Comparison of ENCODE assay signal across 8 mouse cellular contexts in the genomic region with DNA sequence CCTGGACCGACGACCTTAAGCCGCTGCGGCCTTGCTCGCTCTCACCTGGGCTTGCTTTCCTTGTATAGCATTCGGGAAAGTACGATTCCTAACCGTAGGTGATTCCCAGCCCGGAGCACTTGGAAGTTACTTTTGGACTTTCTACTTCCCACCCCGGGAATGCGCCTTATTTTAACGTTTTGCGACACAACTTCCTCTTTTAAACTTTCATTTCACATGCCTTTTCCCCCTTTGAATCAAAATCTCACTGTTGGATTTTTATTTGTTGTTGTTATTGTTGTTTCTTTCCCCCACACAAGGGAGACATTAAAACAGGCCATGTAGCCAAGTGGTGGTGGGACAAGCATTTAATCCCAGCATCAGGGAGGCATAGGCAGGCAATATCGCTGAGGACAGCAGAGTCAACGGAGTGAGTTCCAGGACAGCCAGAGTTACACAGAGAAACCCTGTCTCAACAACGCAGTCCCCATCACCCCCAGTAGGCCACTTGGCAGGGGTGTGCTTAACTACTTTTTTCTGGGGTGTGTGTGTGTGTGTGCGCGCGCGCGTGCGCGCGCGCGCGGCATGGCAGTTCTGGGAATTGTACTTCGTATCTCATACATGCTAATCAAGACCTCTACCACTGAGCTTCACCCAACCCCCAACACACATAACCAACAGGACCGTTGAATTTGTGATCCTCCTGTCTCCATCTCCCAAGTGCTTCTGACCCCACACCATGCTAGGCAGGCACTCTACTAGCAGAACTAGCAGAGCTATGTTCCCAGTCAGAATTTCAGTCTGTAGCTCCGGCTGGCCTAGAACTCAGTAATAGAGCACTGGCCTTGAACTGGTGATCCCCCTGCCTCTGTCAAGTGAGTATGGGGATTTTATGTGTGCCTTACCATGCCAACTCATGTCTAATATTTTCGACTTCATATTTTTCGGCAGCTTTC. TPM values are rescaled to one million over a fixed set of nuclear protein-coding genes. Genes with fewer than 3 reads are reported as not detected.
A peak's percentile ranks its signal among the peaks of the same experiment; 100 is the strongest.
DNase-seq lines count a peak whose midpoint lies in the region; ATAC-seq and TF ChIP-seq lines count a peak whose summit lies in the region.

No protein-coding gene starts in this region.

- no peak; the same call in 1 of the 2 replicates for TF ChIP-seq POLR2A in bone marrow, adult 2 months (IDR thresholded peaks at IDR 0.05; ENCODE audit: borderline replicate concordance, control insufficient read depth, low read depth, low read length)

- H3K9me3 ChIP-seq in kidney, embryonic 14.5 days (ENCODE audit: control insufficient read depth, low read length), result no peaks in the 10 kb centered on the region
- no peaks in the 10 kb centered on the region for H3K9me3 ChIP-seq in forebrain, embryonic 15.5 days
- no peaks in the 10 kb centered on the region for H3K9me3 ChIP-seq in intestine, embryonic 16.5 days (ENCODE audit: control insufficient read depth, low read length)

- TF ChIP-seq CTCF in bone marrow, adult 2 months (IDR thresholded peaks at IDR 0.05; ENCODE audit: control insufficient read depth, insufficient read depth, low read length), result no peak

- 0 out of 2 replicates have a peak, but pooled peaks cover 8% of the 10 kb centered on the region for H3K4me1 ChIP-seq in kidney, embryonic 14.5 days (ENCODE audit: control insufficient read depth, insufficient read depth, low read length)
- H3K4me1 ChIP-seq in bone marrow, adult 2 months (ENCODE audit: control insufficient read depth, insufficient read depth, low read length), result peaks cover 5% of the 10 kb centered on the region
- H3K4me1 ChIP-seq in forebrain, embryonic 15.5 days, result peaks cover 15% of the 10 kb centered on the region
- H3K4me1 ChIP-seq in intestine, embryonic 16.5 days (ENCODE audit: control insufficient read depth, insufficient read depth, low read length), result 0 out of 2 replicates have a peak, but pooled peaks cover 4% of the 10 kb centered on the region

- no peak for DNase-seq in kidney, postnatal 25 days
- DNase-seq in mesoderm, embryonic 11.5 days (ENCODE audit: low read depth, low spot score), result peak; percentile 28
- DNase-seq in urinary bladder, postnatal 4 days (ENCODE audit: low spot score in 2 of 2), result no peak
- no peak for DNase-seq in frontal cortex, postnatal 10 days (ENCODE audit: low spot score in 2 of 2)

- ATAC-seq in kidney, embryonic 14.5 days (ENCODE audit: low FRiP score, low TSS enrichment), result peak; percentile 41; the same call in 1 of the 2 replicates
- peak; percentile 33 for ATAC-seq in forebrain, embryonic 15.5 days (replicated peaks)
- peak; percentile 49 for ATAC-seq in intestine, embryonic 16.5 days

- H3K4me3 ChIP-seq in kidney, embryonic 14.5 days (ENCODE audit: low read length), result peak overlapping the region; percentile 79
- H3K4me3 ChIP-seq in bone marrow, adult 2 months (replicated peaks; ENCODE audit: control insufficient read depth, low read depth, low read length), result peak overlapping the region; percentile 82
- peak overlapping the region; percentile 96 for H3K4me3 ChIP-seq in forebrain, embryonic 15.5 days
- peak overlapping the region; percentile 91 for H3K4me3 ChIP-seq in intestine, embryonic 16.5 days (ENCODE audit: low read length)

- no peaks in the 10 kb centered on the region for H3K36me3 ChIP-seq in kidney, embryonic 14.5 days (ENCODE audit: control insufficient read depth, insufficient read depth, low read length)
- no peaks in the 10 kb centered on the region for H3K36me3 ChIP-seq in forebrain, embryonic 15.5 days
- H3K36me3 ChIP-seq in intestine, embryonic 16.5 days (ENCODE audit: control insufficient read depth, insufficient read depth, low read length), result no peaks in the 10 kb centered on the region

- H3K9ac ChIP-seq in kidney, embryonic 14.5 days (ENCODE audit: low read depth, low read length), result peak overlapping the region; percentile 88
- H3K9ac ChIP-seq in forebrain, embryonic 15.5 days (replicated peaks), result peak overlapping the region; percentile 95
- peak overlapping the region; percentile 86 for H3K9ac ChIP-seq in intestine, embryonic 16.5 days (ENCODE audit: low read depth, low read length)

- H3K4me2 ChIP-seq in kidney, embryonic 14.5 days (replicated peaks; ENCODE audit: low read depth, low read length), result peak overlapping the region; percentile 70
- peak overlapping the region; percentile 66 for H3K4me2 ChIP-seq in forebrain, embryonic 15.5 days (replicated peaks)
- peak overlapping the region; percentile 80 for H3K4me2 ChIP-seq in intestine, embryonic 16.5 days (ENCODE audit: low read depth, low read length)

- WGBS in kidney, embryonic 14.5 days, result 37% methylated on average over 32 of the region's 32 CpGs
- WGBS in bone marrow, adult 2 months, result 24% methylated on average over 32 of the region's 32 CpGs
- 27% methylated on average over 32 of the region's 32 CpGs for WGBS in forebrain, embryonic 15.5 days
- WGBS in intestine, embryonic 16.5 days, result 25% methylated on average over 32 of the region's 32 CpGs

- no peaks in the 10 kb centered on the region for H3K27me3 ChIP-seq in kidney, embryonic 14.5 days (ENCODE audit: control insufficient read depth, insufficient read depth, low read length)
- H3K27me3 ChIP-seq in forebrain, embryonic 15.5 days, result no peaks in the 10 kb centered on the region
- H3K27me3 ChIP-seq in intestine, embryonic 16.5 days (replicated peaks; ENCODE audit: control insufficient read depth, insufficient read depth, low read length), result no peaks in the 10 kb centered on the region

- H3K27ac ChIP-seq in kidney, embryonic 14.5 days (ENCODE audit: low read depth, low read length), result peak overlapping the region; percentile 96
- H3K27ac ChIP-seq in bone marrow, adult 2 months (ENCODE audit: control insufficient read depth, insufficient read depth, low read depth, low read length, poor library complexity), result peak overlapping the region; percentile 99
- H3K27ac ChIP-seq in forebrain, embryonic 15.5 days (replicated peaks), result peak overlapping the region; percentile 96
- peak overlapping the region; percentile 92 for H3K27ac ChIP-seq in intestine, embryonic 16.5 days (ENCODE audit: low read length)

RNA-seq across cellular contexts. Expression of a gene that starts 0.5 kb away (rescaled TPM):
- polyA plus RNA-seq in kidney, embryonic 14.5 days (2014; fragmentation: Nextera tagmentation; extraction: Ambion mirVana), result 20.8 and 29.3 TPM in 2 replicates
- polyA plus RNA-seq in bone marrow, adult 2 months (2011; ENCODE audit: insufficient read depth, insufficient read length, low replicate concordance, missing spikeins), result 7.7 and 12.5 TPM in 2 replicates
- 29.5 and 30.0 TPM in 2 replicates for polyA plus RNA-seq in forebrain, embryonic 15.5 days (2015; fragmentation: Nextera tagmentation; extraction: Ambion mirVana)
- polyA plus RNA-seq in intestine, embryonic 16.5 days (2015; fragmentation: Nextera tagmentation; extraction: Ambion mirVana), result 19.5 and 20.2 TPM in 2 replicates

RNA-seq across cellular contexts. Expression of a gene that starts 54.6 kb away (rescaled TPM):
- 598 and 606 TPM in 2 replicates for polyA plus RNA-seq in kidney, embryonic 14.5 days (2014; fragmentation: Nextera tagmentation; extraction: Ambion mirVana)
- 245 and 271 TPM in 2 replicates for polyA plus RNA-seq in bone marrow, adult 2 months (2011; ENCODE audit: insufficient read depth, insufficient read length, low replicate concordance, missing spikeins)
- polyA plus RNA-seq in forebrain, embryonic 15.5 days (2015; fragmentation: Nextera tagmentation; extraction: Ambion mirVana), result 664 and 668 TPM in 2 replicates
- polyA plus RNA-seq in intestine, embryonic 16.5 days (2015; fragmentation: Nextera tagmentation; extraction: Ambion mirVana), result 243 and 262 TPM in 2 replicates
